Mouse (Mus musculus): ENCODE measurements at regions not wholly inside any gene's neighbourhood (a gene's known extent, or its start where the extent isn't known, plus 50 kb on each side); places are given as distances from the start of the nearest gene placed in this dataset.
"Not testable (repeated sequence)": the region's sequence is repeated elsewhere in the genome, so short reads cannot be mapped to it uniquely, and the experiment has no call there.

GRCm38 (mm10) chr16:54894661-54895060, 403.1 kb downstream of the Zpld1 start:
- Histone ChIP-seq H3K4me3 (ENCODE audit: low read length) (no peak overlapping the region), H3K4me1 (ENCODE audit: control insufficient read depth, insufficient read depth, low read depth, low read length) (no peaks in the 10 kb centered on the region), H3K27ac (ENCODE audit: low read depth, low read length) (no peak overlapping the region), H3K27me3 (replicated peaks; ENCODE audit: control insufficient read depth, insufficient read depth, low read length) (no peaks in the 10 kb centered on the region), H3K9me3 (ENCODE audit: control insufficient read depth, low read length) (no peaks in the 10 kb centered on the region; the same call in 1 of the 2 replicates), H3K36me3 (ENCODE audit: control insufficient read depth, insufficient read depth, low read length) (no peaks in the 10 kb centered on the region), H3K9ac (ENCODE audit: low read depth, low read length) (no peak overlapping the region), H3K4me2 (ENCODE audit: low read length) (no peak overlapping the region)
- no peak for ATAC-seq
- 90% methylated on average over 5 of the region's 5 CpGs for WGBS

DNA sequence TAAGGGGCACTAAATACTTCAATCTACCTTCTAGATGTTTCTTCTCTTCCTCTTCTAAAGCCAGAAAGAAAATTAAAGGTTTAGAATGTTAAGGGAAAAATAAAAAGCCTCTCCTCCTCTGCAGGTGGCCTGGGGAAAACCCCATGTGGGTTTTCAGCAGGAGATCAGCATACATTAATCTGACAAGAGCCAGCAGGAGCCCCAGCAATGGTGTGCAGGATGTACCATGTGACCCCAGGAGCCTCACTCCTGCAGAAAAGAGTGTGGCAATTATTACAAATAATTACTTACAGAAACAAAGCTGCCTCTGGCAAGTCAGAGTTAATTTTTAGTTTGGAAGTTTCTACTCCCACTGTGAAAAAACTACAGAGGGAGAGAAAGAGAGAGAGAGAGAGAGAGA, 440.4 kb downstream of the Zpld1 start:
- no peak overlapping the region for H3K4me3 ChIP-seq (ENCODE audit: low read length)

GRCm38 (mm10) chr16:54842996-54843395, 454.8 kb downstream of the Zpld1 start:
- H3K9me3 ChIP-seq (ENCODE audit: control insufficient read depth, low read length); H3K4me3 ChIP-seq (ENCODE audit: low read length); H3K9ac ChIP-seq (ENCODE audit: low read depth, low read length); ATAC-seq; H3K27ac ChIP-seq (ENCODE audit: low read depth, low read length); H3K36me3 ChIP-seq (ENCODE audit: control insufficient read depth, insufficient read depth, low read length); H3K4me1 ChIP-seq (ENCODE audit: control insufficient read depth, insufficient read depth, low read depth, low read length); H3K27me3 ChIP-seq (replicated peaks; ENCODE audit: control insufficient read depth, insufficient read depth, low read length); H3K4me2 ChIP-seq (ENCODE audit: low read length): not testable (repeated sequence)
- 92% methylated on average over 3 of the region's 4 CpGs for WGBS

More for the DNA sequence above, 440.4 kb downstream of the Zpld1 start:
- Histone ChIP-seq H3K4me1 (ENCODE audit: control insufficient read depth, insufficient read depth, low read depth, low read length) (no peaks in the 10 kb centered on the region), H3K27me3 (replicated peaks; ENCODE audit: control insufficient read depth, insufficient read depth, low read length) (no peaks in the 10 kb centered on the region), H3K9me3 (ENCODE audit: control insufficient read depth, low read length) (no peaks in the 10 kb centered on the region), H3K36me3 (ENCODE audit: control insufficient read depth, insufficient read depth, low read length) (no peaks in the 10 kb centered on the region), H3K27ac (ENCODE audit: low read depth, low read length) (no peak overlapping the region), H3K4me2 (ENCODE audit: low read length) (no peak overlapping the region), H3K9ac (ENCODE audit: low read depth, low read length) (no peak overlapping the region)
- ATAC-seq: no peak
